Mouse (Mus musculus): Measurements from ENCODE around the gene Bpi.

Bpi gene

DNA sequence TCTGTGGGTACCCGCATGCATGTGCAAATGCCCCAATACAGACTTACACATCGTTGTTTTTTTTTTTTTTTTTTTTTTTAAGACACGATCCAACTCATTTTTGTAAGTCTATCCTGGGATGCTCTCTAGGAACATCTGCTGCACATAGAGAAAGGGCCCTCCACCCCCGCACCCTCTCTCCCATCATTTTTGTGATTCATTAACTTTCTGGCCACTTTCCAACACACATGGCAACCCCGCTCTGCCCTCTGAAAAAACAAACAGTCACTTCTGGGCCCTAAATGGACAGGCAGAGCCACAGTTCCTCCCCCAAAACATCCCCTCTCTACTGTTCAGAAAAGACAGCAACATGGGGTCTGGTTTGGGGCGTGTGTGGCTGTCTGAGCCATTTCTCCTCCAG, 27.8 kb downstream of the Bpi start:
- DNase-seq (ENCODE audit: low read depth), result no peak

DNA sequence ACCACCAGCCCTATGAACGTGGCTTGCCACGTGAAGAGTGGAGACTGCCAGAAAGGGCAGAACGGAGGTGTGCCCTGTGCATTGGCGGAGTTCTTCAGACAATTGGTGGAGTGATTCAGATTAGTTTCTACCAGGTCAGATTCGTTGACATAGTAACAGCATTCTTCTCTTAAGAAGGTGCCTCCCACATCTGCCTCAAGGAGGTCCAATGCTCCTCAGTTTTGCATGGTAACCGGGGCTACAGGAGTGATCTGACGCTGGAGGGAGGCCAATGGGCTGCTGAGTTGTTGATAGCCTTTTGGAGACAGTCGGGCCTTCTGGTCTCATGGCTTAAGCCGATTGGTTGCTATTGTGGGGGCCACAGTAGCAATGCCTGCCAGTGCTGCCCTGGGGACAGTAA, 37.8 kb downstream of the Bpi start:
- DNase-seq (ENCODE audit: low read depth), result no peak

DNA sequence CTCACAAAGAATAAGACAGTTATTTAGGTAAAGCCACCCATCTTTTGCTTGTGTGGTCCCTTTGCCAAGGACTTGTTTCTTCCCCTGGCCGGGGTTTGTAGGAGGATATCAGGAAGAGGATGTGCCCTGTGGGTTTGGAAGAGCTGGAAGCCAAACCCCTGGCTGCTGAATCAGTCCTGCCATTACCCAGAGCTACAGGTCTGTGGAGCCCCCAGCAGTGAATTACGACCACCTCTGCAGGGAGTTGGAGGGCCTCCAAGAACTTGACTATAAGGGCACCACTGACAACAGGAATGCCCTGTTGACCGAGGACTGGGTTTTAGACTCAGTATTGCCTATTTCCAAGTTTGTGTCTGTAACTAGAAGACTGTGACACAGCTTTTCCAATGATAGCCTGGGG, 41.3 kb downstream of the Bpi start:
- DNase-seq (ENCODE audit: low read depth), result no peak

GRCm38 (mm10) chr2:158299731-158300130, 41.8 kb downstream of the Bpi start:
- DNase-seq (ENCODE audit: low read depth), result no peak

DNA sequence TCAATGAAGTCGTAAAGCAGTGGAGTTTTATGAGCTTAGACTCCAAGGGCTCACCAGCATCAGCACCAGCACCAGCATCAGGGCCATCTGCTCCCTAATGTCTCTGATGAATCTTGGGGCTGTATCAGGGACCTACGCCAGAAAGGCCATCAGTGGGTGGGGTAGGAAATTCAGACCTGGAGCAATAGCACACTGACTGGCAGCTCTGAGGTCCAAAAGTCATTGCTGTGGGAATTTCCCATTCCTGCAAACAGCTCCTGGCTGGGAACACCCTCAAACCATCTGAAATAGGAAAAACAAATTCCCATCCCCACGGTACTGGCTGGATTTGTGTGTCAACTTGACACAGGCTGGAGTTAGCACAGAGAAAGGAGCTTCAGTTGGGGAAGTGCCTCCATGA, 44.9 kb downstream of the Bpi start:
- DNase-seq (ENCODE audit: low read depth), result no peak

DNA sequence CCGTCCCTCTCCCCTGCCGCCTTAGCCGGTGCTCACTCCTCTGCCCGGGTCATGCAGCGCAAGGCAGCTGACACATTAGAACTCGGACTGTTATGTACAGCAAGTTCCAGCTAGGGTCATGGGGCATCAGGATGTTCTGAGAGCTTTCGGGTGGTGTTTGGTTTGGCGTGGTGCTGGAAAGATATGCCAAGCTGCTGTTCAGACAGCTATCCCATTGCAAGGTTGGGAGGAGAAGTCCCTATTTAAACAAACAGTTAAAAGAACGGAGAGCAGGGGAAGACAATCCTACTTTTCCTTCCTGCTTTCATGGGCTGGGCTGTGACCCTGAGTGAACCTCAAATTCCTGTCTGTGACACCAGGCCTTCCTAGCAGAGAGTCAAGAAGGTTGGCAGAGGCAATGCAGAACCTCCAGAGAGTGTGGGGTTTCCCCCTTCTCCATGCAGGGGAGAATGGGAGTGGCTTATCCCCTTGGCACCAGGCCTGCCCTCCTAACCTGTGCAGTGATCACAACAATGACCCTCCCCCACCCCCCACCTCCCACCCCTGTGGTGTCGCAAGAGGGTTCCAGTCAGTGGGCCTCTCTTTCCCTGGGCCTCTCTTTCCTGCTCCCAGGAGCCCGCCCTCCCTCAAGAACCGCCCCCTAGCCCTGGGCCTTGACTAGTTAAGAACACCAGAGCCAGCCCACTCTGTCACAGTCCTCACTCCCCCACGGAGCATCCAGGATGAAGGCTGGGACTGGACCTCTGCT, 48.2 kb downstream of the Bpi start, which contains the start of gene Lbp:
TSS of gene Lbp (plus strand) at position 546 of the 748 bp plus-strand sequence.
- DNase-seq (ENCODE audit: low read depth), result peak; percentile 75

GRCm38 (mm10) chr2:158306696-158307049, 48.8 kb downstream of the Bpi start:
- peak; percentile 58 for DNase-seq (ENCODE audit: low read depth)

DNA sequence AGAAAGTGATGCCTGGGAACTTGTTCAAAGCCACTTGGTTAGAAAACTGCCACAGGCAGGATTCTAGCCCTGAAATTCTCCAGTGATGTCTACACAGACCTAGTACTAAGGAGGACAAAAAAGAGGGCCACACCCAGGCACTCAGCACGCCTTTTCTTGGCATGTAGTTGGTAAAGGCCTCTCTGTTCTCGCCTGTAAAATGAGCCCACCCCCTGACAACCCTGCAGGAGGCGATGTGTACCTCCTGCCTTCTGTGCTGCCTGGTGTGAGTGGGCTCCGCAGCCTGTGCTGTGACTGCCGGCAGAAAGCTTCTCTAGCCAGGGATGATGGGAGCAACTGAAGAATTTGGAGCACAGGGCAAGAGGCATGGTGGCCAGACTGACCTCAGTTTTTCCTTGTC, 50.4 kb downstream of the Bpi start:
- DNase-seq (ENCODE audit: low read depth), result no peak

- peak; percentile 70 for DNase-seq (ENCODE audit: low read depth)
Measured at GRCm38 (mm10) chr2:158313089-158313488, 55.2 kb downstream of the Bpi start.

DNA sequence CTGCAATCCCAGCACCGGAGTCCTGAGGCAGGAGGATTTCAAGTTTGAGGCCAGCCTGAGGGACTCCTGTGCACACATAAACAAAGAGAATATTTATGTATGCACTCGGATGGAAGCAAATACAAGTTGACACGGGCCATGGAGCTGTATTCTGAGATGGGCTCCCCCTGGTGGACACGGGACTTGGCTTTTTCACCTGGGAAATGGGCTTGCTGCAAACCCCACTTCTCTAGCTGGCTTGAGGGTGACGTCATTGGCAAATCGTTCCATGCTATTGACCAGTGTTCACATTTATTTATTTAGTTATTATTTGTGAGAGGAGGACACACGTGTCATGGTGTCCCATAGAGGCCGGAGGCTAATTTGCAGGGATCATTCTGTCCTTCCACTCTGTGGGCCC, 58.5 kb downstream of the Bpi start:
- peak; percentile 41 for DNase-seq (ENCODE audit: low read depth)

DNA sequence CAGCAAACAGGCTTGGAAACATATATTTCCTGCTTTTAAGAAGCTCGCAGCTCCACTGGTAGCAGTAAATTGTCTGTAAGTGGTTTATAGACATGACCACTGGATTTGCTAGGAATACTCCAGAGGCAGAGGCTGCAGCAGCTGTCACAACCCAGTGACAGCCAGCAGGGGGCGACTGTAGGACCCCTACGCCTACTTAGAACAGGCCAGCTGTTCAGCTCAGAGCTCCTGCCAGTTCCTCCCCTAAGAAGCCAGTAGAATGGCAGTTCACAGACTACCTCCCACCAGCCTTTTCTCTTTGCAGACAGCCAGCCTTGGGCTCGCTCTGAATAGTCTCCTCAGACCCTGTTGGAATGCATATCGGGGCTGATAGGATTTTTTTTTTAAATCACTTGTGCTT, 59.1 kb downstream of the Bpi start:
- DNase-seq (ENCODE audit: low read depth), result peak; percentile 63

- DNase-seq (ENCODE audit: low read depth), result no peak
Measured at GRCm38 (mm10) chr2:158321596-158321995, 63.7 kb downstream of the Bpi start.

GRCm38 (mm10) chr2:158322845-158323244, 65.0 kb downstream of the Bpi start:
- peak; percentile 6 for DNase-seq (ENCODE audit: low read depth)

GRCm38 (mm10) chr2:158324531-158325190, 66.8 kb downstream of the Bpi start:
- DNase-seq (ENCODE audit: low read depth), result no peak

DNA sequence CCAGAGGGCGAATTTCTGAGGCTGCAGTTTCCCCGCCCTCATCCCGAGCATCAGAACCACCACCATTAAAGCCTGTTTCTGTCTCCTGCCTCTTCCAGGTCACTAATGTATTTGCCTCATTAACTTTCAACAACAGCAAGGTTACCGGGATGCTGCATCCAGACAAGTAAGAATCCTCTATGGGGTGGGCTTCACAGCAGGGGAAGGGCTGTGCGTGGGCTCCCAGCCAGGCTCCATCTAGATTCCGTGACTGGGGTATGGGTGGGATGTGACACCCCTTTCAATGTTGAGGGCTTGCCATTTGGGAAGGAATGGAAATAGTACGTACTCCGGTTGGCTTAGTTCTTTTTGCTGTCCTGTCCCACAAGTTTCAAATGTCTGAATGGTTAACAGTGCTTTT, 67.7 kb downstream of the Bpi start:
- no peak for DNase-seq (ENCODE audit: low read depth)

Data from 416B (cell line).